Mouse (Mus musculus): ENCODE results near the gene Syngr1. TPM values are rescaled to one million over a fixed set of nuclear protein-coding genes. Genes with fewer than 3 reads are reported as not detected.

The Syngr1 gene
- total RNA-seq, 2 experiments from 2014 or later, result 8.7 to 8.8 TPM

DNA sequence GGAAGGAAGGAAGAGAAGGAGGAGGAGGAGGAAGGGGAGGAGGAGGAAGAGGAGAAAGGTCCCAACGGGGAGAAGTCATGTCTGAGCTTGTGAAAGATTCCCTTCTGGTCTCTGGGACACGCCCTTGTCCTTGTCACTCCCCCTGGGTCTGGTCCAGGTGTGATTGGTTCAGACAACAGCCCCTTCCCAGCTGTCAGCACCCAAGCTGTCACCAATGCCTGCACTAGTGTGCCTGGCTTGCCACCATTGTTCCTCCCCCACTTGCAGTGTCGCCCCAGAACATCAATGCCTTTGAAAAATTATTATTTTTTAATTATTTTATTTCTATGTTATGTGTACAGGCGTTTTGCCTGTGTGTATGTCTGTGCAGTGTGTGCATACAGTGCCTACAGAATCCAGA, 22.0 kb upstream of the Syngr1 start:
- DNase-seq (ENCODE audit: low spot score in 2 of 2), result no peak

DNA sequence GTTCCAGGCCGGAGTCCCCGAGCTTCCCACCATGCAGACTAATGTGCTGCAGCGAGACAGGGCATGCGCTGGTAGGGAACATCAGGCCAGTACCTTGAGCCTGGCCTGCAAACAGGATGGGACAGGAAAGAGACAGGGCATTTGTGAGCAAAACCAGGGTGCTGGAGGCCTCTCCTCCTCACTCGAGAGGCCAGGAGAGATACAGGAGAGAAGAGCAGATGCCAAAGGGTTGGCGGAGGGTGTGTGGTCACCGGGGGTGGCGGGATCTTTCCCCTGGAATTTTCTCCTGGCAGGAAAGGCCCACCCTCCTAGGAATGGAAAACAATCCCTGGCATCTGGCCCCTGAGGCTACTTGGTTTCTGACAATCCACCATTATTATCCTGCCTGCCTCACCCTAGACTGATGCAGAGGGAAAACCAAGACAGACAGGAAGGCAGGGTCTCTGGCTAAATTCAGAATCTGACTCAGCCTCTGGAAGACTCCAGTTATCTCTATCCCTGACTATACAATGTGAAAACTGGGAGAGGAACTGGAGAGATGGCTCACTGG, 21.0 kb upstream of the Syngr1 start:
- no peak for DNase-seq (ENCODE audit: low spot score in 2 of 2)

DNA sequence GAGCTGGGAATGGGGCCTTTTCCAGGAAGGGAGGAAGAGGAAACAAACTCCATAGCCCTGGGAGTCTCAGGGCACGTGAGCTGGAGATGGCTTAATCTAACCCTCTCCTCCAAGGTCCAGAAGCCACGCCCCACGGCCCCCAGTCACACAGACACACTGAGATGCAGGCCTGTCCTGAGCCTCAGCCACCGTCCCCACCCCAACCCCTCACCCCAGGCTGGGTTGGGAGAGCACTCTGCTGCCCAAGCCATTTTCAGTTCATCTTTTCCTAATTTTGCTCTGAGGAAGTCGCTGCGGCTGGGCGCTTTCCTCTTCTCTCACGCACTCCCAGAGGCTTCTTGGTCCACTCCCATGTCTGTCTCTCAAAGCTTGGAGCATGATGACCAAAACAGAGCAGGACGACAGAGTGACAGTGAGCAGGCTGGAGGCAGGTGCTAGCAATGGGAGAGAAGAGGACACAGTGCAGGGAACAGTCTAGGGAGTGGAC, 19.1 kb upstream of the Syngr1 start:
- DNase-seq (ENCODE audit: low spot score in 2 of 2), result no peak

- DNase-seq (ENCODE audit: low spot score in 2 of 2), result no peak
Observed at GRCm38 (mm10) chr15:80072579-80073255, 18.4 kb upstream of the Syngr1 start.

DNA sequence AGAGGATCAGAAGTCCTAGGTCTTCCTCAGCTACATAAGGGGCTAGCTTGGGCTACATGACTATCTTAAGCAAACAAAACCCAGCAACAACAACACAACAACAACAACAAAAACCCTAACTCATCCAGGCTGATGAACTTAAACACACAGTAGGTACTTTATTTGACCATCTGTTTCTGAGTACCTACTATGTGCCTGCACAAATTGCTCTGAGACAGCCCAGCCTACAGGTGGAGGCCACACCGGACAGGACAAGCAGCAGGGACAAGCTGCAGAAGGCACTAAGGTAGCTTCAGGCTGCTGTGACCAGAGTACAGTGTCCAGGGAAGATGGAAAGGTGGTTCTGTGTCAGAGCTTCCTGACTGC, 17.9 kb upstream of the Syngr1 start:
- no peak for DNase-seq (ENCODE audit: low spot score in 2 of 2)

GRCm38 (mm10) chr15:80074663-80075373, 16.3 kb upstream of the Syngr1 start:
- no peak for DNase-seq (ENCODE audit: low spot score in 2 of 2)

GRCm38 (mm10) chr15:80075374-80075694, 15.8 kb upstream of the Syngr1 start:
- DNase-seq (ENCODE audit: low spot score in 2 of 2), result no peak

DNA sequence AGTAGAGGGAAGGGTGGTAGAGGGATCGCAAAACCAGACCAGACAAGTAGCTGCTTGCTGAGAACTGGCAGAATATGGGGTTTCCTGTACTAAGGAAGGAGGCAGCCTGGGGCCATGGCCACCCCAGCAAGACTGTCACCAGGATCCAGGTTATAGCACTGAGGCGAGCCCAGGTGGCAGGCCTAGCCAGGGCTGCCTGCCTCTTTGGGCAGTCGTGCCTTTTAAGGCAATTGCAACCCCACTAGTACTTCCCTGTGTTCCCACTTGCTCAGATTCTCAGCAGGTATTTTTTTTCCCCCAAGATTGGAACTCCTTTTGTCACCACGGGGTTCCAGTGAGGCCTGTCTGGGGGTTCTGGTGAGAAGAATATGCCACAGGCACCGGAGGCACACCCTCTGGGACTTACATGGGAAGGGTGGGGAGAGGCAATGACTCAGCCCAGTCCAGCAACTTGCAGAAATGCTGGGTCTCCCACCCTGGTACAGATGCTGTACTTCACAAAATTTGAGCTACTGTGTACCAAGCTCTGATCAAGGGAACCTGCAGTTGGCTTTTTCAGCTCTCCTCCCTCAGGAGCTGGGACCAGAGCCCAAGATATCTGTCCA, 15.3 kb upstream of the Syngr1 start:
- DNase-seq (ENCODE audit: low spot score in 2 of 2), result no peak

- peak; percentile 52 to 80 for DNase-seq (ENCODE audit: low spot score in 2 of 2)
Observed at GRCm38 (mm10) chr15:80076338-80077136, 14.6 kb upstream of the Syngr1 start.

DNA sequence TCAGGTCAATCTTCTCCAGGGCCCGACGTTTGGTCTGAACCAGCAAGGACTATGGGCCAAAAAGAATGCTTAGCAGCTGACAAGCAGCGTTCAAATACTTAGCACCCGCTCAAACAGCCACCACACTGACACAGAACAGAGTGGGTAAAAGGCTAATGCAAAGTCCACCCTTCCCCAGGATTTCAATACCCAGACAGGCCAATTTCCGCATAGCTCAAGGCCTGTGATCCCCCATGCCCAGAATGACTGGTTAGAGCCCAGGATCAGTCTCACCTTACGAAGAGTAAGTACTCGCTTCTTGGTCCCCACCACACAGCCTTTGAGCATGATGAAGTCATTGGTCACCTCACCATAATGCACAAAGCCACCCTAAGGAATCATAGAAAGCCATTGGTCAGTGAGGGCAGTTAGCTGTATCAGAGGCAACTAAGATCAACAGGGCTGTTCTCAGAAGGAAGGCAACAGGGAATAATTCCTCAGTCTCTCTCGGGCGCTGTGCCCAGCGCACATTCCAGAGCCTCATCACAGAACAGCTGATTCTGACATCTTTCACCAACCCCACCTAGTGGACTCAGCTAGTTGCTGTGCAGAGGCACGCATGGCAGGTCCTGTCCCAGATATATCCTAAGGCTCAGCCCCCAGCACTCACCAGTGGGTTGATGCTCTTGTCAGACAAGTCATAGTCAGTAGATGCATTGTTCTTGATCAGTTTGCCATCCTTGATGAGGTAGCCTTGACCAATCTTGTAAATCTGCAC, 12.9 kb upstream of the Syngr1 start:
- no peak for DNase-seq (ENCODE audit: low spot score in 2 of 2)

DNA sequence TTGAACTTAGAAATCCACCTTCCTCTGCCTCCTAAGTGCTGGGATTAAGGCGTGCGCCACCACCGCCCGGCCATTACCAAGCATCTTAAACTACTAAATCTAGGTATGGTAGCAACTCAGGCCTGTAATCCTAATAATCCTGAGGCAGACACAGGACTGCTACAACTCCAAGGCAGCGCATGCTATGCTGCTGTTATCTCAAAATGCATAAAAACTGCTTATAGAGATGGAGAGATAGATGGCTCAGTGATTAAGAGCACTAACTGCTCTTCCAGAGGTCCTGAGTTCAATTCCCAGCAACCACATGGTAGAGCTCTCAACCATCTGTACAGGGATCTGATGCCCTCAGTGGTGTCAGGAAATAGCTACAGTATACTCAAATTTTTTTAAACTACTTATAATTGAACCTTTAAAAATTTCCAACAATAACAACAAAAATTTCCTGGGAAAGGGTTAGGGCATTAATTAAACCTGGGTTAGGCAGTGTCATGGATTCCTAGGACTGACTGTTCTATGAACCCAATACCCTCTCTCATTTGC, 11.9 kb upstream of the Syngr1 start:
- no peak for DNase-seq (ENCODE audit: low spot score in 2 of 2)

GRCm38 (mm10) chr15:80079954-80080353, 11.2 kb upstream of the Syngr1 start:
- no peak for DNase-seq (ENCODE audit: low spot score in 2 of 2)

- DNase-seq (ENCODE audit: low spot score in 2 of 2), result no peak
Observed at GRCm38 (mm10) chr15:80080711-80081615, 10.2 kb upstream of the Syngr1 start.

- DNase-seq (ENCODE audit: low spot score in 2 of 2), result no peak
Observed at GRCm38 (mm10) chr15:80081801-80082546, 9.2 kb upstream of the Syngr1 start.

DNA sequence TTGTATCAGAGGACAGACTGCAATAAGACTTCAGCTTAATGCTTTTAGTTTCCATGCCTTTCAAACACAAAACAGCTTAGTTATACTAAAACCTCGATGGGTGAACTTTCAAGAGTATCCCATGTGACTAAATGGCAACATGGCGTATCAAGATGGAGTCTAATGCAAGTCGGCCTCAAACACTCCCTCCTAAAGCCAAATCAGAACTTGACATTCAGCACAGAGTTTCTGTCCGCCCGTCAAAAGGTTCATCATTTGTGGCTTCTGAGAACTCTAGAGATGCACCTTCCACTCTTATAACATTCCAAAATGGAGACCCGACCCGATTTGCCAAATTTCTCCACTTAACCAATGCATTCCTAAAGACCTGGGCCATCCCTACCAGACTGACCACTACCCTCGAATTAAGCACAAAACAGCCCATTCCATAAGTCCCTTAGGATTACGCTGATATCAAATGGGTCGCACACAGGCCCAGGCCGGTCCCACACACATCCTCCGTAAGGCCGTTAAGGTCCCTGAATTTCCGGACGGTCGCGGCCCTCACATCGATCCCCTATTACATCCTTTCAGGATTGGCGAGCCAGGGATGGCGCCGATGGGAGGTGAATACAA, 8.4 kb upstream of the Syngr1 start:
- DNase-seq (ENCODE audit: low spot score in 2 of 2), result no peak

- peak; percentile 94 to 99 for DNase-seq (ENCODE audit: low spot score in 2 of 2)
Observed at GRCm38 (mm10) chr15:80083276-80083731, 7.8 kb upstream of the Syngr1 start.

GRCm38 (mm10) chr15:80083740-80084139, 7.4 kb upstream of the Syngr1 start:
- DNase-seq (ENCODE audit: low spot score in 2 of 2), result no peak

DNA sequence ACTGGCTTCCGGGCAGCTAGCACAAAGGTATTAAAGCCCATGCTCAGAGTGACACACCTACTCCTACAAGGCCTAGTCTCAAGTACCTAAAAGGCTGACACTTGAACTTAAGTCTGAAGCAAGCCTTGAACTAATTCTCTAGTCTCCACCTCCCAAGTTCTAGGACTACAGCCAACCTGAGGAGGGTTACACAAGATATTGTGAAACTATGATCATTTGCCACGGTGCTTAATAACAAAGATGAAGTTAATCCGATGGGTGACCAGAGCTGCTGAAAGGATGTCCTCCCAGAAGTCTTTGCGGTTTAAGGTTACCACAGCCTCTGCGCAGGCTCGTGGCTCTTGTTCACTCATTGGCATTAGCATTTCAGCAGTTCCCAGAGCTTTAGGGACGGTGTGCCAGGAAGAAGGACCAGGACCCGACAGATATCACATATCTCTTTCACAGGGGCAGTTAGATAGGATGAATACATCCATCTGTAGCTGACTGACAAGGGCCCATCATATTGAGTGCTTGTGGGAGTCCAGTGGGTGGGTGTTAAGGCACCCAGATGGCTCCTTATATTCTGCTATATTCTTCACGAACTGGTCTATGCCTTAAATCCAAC, 3.6 kb upstream of the Syngr1 start:
- no peak for DNase-seq (ENCODE audit: low spot score in 2 of 2)

All from gastrocnemius, postnatal 4 days (tissue).